Mouse (Mus musculus) left cerebral cortex, postnatal 4 days (tissue): ENCODE data around the gene Cbx1. TPM values are rescaled to one million over a fixed set of nuclear protein-coding genes. Genes with fewer than 3 reads are reported as not detected.

Experiments used
- DNase-seq: peaks from one replicate; pipeline ENCODE4 v3.0.0-alpha.2; 2022
- intact Hi-C: fragments of 180-260 bp; cut with DNase I; formaldehyde crosslinking; loops from one replicate; pipeline ENCODE4 v1.15.1; 2025
- total RNA-seq, 2 experiments: library from RNA; stranded (reverse); gene quantifications; 2 replicates each; pipeline ENCODE4 v1.2.3; 2021

The Cbx1 gene
- total RNA-seq, 2 experiments from 2014 or later: 79.3 to 79.5 TPM

GRCm38 (mm10) chr11:96813455-96813854 lies 24.5 kb downstream of the Cbx1 start:
- DNase-seq: no peak
- intact Hi-C loops: no loop called here

- intact Hi-C loops: no loop called here
- no peak for DNase-seq
These were observed 25.0 kb downstream of the Cbx1 start for GRCm38 (mm10) chr11:96813920-96814319.

GRCm38 (mm10) chr11:96814443-96814842 lies 25.5 kb downstream of the Cbx1 start:
- DNase-seq: no peak
- intact Hi-C loops: no loop called here

- intact Hi-C loops: no loop called here
- DNase-seq: no peak
These were observed 27.0 kb downstream of the Cbx1 start for GRCm38 (mm10) chr11:96815895-96816294.

DNA sequence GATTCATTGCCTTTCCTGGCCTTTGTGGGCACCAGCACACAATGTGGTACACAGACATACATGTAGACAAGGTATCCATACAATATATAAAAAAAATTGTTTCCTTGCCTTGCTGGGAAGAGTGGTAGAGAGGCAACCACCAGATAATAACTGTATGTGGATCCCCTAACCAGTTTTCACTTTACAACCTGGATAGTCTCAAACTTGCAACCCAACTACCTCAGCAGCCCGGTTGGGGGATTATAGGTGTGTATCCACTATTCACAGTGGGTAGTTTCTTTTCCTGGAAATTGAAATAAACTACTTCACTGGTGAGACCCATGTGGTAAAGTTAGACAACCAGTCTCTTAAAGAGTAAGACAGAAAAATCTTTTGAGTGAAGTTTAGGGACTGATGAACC lies 27.6 kb downstream of the Cbx1 start:
- DNase-seq: no peak
- intact Hi-C loops: no loop called here

- DNase-seq: no peak
- intact Hi-C loops: no loop called here
These were observed 28.1 kb downstream of the Cbx1 start for GRCm38 (mm10) chr11:96816979-96817378.

- no peak for DNase-seq
- intact Hi-C loops: no loop called here
These were observed 29.3 kb downstream of the Cbx1 start for GRCm38 (mm10) chr11:96818128-96818710.

- intact Hi-C loops: no loop called here
- no peak for DNase-seq
These were observed 33.0 kb downstream of the Cbx1 start for GRCm38 (mm10) chr11:96821956-96822355.

DNA sequence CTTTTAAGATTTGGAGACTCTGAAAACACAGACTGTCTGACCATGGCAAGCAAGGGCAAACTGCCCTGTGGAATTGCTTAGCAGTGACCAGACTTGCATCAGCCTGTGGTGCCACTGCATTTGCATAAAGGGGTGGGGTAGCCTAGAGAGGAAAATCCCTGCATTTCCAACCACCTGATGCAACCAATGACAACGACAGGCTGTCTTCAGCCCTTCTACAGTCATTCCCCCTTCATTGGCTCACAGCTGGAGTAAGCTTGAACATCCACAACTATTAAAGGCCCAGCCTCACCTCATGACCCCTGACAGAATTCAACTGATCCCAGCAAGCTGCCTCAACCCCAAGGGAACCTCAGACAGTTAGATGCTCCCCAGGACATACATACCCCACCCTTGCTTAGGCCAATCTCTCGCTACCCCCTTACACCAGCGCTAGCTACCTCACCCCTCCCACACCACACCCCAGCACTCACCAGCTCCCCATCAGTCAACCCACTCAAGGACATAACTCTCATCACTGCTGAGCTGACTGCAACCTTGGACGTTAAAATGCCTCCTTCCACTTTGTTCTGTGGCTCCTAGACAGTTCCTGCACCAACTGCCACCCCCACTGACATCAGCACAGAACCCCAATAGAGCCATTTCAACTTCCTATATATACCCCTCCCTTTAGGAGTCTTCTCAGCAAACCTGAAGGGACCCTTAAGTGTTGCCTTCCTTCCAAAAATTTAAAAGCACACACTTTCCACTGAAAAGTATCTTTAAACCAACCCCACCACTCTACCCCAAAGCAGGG lies 33.9 kb downstream of the Cbx1 start:
- no peak for DNase-seq
- intact Hi-C loops: no loop called here

GRCm38 (mm10) chr11:96823471-96823837 lies 34.5 kb downstream of the Cbx1 start:
- intact Hi-C loops: no loop called here
- DNase-seq: peak; percentile 12

DNA sequence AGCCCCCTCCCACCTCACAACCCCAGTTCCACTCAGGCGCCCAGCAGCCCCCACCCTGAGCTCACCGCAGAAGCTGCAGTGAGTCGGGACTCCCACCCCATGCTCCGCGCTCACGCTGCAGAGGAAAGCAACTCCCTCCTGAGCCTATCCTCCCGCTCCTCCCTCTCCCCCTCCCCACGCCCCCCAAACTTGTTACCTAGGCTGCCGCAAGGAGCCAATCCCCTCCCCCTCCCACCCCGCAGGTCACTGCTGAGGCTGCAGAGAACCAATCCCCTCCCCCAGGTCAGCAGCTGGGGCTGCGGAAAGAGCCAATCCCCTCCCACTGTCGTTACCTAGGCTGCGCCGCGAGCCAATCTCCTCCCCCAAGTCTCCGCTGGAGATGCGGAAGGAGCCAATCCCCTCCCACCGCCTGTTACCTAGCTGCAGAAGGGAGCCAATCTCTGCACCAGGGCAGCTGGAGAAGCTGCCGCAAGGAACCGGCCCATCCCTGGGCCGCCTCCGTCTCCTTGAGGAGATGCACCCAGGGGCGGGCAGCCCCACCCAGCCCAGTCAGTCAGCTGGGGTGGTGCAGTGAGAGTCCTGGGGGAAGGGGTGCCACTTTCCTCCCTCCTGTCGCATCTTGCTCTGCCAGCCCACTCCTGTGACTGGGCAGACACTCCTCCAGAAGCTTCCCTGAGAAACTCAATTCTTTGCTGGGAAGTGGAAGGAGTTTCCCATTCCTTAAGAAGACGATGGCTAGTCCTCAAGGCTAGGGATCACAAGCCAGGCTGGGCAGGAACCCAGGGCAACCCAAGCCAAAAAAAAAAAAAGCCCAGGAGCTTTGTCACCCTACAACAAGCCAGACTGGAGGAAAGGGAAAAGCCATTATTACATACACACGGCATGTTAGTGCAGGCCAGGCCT lies 35.2 kb downstream of the Cbx1 start:
- peak; percentile 89 for DNase-seq
- intact Hi-C loops: no loop called here

DNA sequence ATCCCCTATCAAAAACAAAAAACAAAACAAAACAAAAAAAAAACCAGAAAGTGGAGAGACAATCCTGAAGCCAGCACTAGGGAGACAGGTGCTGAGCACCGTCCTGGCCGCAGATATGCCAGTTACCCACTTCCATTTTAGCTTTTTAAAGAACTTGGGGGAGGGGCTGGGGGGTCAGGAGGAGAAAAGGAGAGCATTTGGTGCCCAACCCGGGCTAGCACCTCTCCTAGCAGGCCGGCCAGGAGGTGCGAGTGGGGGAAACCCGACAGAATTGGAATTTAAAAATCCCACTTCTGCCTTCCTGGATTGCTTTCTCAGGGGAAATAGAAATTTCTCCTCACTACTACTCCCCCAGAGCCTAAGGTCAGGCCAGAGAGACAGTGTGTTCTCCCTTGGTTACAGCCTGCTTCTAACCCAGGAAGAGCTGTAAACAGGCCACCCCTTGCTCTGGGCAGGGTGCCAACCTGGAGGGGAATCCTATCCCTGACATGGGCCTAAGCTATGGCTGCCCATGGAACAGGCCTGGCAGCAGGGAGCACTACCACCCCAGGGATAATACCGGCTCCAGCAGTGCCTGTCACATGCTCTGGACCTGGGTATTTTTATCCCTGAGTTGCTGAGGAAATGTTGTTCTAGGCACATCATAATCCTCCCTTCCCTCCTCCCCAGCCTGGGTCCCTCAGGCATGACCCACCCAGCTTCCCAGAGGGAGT lies 36.0 kb downstream of the Cbx1 start:
- intact Hi-C loops: no loop called here
- peak; percentile 82 for DNase-seq

- intact Hi-C loops: no loop called here
- DNase-seq: no peak
These were observed 37.6 kb downstream of the Cbx1 start for GRCm38 (mm10) chr11:96826481-96826880.

DNA sequence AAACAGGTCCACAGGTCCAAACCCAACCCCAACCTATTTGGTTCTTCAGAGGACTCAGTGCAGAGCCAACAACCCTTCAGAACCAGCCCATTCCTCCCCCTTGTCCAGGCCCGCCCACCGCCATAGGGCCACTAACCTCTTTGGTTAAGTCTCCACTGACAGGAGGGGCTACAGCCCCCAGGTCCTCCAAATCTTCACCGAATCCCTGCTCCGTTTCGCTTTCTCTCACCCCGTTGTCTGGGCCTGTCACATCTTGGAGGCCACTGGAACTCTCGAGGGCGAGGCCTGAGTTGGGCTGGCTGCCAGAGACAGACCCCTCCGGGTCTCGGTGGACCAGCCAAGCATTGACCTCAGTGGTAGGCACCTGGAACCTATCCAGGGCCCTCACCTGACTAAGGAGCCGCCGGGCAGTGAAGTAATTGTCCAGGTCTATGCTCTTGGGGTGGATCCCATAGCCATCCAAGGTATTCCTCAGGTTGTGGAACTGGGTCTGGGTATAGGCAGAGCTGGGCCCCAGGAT lies 38.2 kb downstream of the Cbx1 start:
- intact Hi-C loops: no loop called here
- peak; percentile 30 for DNase-seq

DNA sequence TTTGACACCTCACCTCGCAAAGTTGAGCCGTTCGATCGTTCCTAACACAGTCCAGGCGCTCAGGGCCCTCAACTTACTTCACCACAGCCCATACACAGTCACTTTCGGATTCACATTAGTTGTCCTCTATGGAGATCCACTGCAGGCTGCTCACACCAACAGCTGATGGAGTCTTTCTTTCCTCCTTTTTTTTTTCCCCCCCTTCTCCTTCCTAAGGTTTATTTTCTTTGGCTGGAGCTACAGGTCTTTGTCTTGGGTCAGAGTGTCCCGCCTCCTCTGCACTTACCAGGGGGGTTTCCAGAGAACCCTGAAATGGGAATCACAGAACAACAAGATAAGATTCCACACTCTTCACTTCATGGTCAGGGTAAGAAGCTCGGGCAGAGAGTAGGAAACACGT lies 39.0 kb downstream of the Cbx1 start:
- DNase-seq: no peak
- intact Hi-C loops: no loop called here

- no peak for DNase-seq
- intact Hi-C loops: no loop called here
These were observed 40.0 kb downstream of the Cbx1 start for GRCm38 (mm10) chr11:96828881-96829280.

- DNase-seq: peak; percentile 86
- intact Hi-C loops: no loop called here
These were observed 40.5 kb downstream of the Cbx1 start for GRCm38 (mm10) chr11:96829403-96829812.

DNA sequence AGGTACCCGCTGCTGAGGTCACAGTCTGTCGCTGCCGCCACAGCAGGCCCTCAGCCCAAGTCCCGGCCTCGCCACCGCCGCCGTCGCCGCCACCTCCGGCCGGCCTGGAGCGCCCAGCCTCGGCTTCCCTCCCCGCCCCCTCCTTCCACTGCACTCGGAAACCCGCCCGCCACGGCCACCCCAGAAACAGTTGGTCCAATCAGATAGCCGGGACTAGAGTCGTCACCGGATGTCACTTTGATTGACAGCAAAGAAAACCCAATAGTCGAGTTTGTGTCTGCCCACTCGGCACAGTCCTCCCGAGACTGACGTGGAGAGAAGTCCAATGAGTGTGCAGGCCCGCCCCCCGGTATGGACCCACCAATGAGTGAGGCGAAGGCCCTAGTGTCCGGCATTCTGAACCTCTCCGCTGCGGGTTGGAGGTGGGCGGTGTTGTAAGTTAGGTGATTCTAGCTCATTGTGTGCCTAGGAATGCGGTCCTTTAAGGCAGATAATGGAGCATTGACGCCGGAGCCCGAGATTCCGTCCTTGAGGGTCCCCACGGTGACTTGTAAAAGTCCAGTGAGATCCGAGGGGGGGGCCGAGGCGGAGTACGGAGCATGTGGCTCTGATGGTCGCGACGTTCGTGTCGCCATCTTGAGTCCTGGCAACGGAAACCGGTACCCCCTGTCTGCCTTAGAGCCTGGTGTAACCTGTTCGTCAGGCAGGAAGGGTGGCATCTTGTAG lies 41.0 kb downstream of the Cbx1 start, which contains the start of gene Nfe2l1:
Gene Nfe2l1, minus strand, starts transcription at position 156 of the 726 bp plus-strand sequence.
- intact Hi-C loops: no loop called here
- DNase-seq: peak; percentile 99

DNA sequence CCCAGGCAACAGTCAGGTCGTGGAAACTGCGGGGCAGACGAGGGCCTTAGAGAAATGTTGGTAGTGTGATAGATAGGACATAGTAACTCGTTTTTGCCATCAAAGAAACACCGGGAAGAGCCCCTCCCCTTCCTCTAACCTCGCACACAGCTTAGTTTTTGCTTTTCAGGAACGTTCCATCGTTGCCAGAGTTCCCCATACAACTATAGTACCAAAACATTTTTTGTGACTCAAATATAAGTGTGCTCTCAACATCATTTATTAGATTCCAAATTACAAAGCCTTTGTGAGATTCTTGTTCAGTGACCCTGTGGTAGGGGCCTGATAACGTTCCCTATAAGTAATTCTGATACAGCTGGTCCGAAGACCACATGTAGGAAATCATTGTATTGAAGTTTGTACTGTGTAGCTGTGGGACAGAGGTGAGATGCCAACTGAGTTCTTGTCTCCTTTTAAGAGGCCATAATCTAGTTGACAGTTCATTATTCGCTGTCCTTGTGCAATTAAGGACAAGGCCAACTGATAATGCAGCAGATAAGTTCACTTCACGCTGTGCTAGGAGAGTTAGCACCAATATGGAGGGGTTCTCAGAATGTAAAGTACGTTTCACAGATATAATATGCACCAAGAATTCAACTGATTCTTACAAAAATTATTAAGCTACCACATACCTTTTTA lies 41.8 kb downstream of the Cbx1 start:
- intact Hi-C loops: no loop called here
- DNase-seq: no peak
